Mouse (Mus musculus) liver, embryonic 12.5 days (tissue): Measurements from ENCODE around the gene Ptpre. TPM values are rescaled to one million over a fixed set of nuclear protein-coding genes. Genes with fewer than 3 reads are reported as not detected.
A peak's percentile ranks its signal among the peaks of the same experiment; 100 is the strongest.

Experiments
- ATAC-seq: fragments of 200-750 bp; cut with Nextera tagmentation; 2 replicates; pipeline ENCODE4 v1.8.0; 2017; ENCODE audit warnings: moderate number of reproducible peaks, mild to moderate bottlenecking, moderate library complexity
- H3K27ac ChIP-seq: fragments of 300-500 bp; sonication (generic); 2 replicates; pipeline ENCODE4 v1.5.1; 2016; ENCODE audit warnings: mild to moderate bottlenecking
- H3K27me3 ChIP-seq: fragments of 300-500 bp; sonication (generic); replicated peaks from 2 replicates; pipeline ENCODE4 v1.6.1; 2016; ENCODE audit warnings: mild to moderate bottlenecking, moderate library complexity
- H3K36me3 ChIP-seq: fragments of 300-500 bp; sonication (generic); 2 replicates; pipeline ENCODE4 v1.6.1; 2016; ENCODE audit warnings: mild to moderate bottlenecking, moderate library complexity
- H3K4me1 ChIP-seq: fragments of 300-500 bp; sonication (generic); 2 replicates; pipeline ENCODE4 v1.6.1; 2016
- H3K4me2 ChIP-seq: fragments of 300-500 bp; sonication (generic); 2 replicates; pipeline ENCODE4 v1.6.1; 2016; ENCODE audit warnings: mild to moderate bottlenecking, moderate library complexity
- H3K4me3 ChIP-seq: fragments of 300-500 bp; sonication (generic); 2 replicates; pipeline ENCODE4 v1.5.1; 2016; ENCODE audit warnings: mild to moderate bottlenecking, moderate library complexity
- H3K9ac ChIP-seq: fragments of 300-500 bp; sonication (generic); 2 replicates; pipeline ENCODE4 v1.6.1; 2016; ENCODE audit warnings: mild to moderate bottlenecking, moderate library complexity
- H3K9me3 ChIP-seq: fragments of 300-500 bp; sonication (generic); replicated peaks from 2 replicates; pipeline ENCODE4 v1.6.1; 2016; ENCODE audit warnings: mild to moderate bottlenecking, moderate library complexity
- WGBS: fragments of 180-500 bp; shearing (Covaris S2); methylation state at CpG from one replicate; pipeline ENCODE4 v1.1.7; 2016; ENCODE audit not compliant: insufficient replicate concordance; 5-methylcytosine and 5-hydroxymethylcytosine counted together
- polyA plus RNA-seq: library from polyadenylated mRNA; unstranded; fragments of >200 nt; fragmentation: Nextera tagmentation; extraction: Ambion mirVana; gene quantifications from 2 replicates; pipeline ENCODE4 v1.2.1, GENCODE M21; 2016

Ptpre gene
- polyA plus RNA-seq, 1 experiment from 2014 or later = 4.6 TPM

DNA sequence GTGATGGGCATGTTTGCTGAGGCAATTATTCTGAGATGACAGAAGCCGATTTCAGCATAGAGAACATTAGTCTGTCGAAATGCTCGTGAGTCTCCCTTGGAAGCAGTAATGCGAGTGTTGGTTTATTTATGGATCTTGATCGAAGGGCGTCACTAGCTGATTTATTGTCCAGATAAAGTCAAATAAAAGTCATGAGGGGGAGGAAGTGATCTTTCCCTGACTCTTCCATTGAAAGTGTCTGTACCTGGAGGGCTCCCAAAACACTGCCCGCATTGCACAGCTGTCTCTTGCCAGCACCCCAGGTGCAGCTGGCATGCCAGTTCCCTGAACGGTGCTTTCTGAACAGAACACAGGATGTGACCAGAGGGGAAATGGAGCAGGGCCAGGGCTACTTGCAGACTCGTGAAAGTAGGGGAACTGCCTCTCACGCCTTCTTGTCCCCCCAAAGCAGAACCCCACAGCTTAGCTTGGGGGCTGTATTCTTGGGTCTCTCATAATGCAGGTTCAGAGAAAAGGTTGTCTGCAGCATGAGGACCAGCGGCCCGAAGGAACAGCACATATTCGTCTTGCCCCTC, 100.2 kb downstream of the Ptpre start:
- Histone ChIP-seq H3K9me3 (no peaks in the 10 kb centered on the region), H3K4me3 (no peak overlapping the region), H3K27ac (no peak overlapping the region), H3K4me2 (no peak overlapping the region), H3K9ac (no peak overlapping the region), H3K27me3 (no peaks in the 10 kb centered on the region), H3K36me3 (no peaks in the 10 kb centered on the region), H3K4me1 (no peaks in the 10 kb centered on the region)
- WGBS = 63% methylated on average over 13 of the region's 13 CpGs
- ATAC-seq = no peak

DNA sequence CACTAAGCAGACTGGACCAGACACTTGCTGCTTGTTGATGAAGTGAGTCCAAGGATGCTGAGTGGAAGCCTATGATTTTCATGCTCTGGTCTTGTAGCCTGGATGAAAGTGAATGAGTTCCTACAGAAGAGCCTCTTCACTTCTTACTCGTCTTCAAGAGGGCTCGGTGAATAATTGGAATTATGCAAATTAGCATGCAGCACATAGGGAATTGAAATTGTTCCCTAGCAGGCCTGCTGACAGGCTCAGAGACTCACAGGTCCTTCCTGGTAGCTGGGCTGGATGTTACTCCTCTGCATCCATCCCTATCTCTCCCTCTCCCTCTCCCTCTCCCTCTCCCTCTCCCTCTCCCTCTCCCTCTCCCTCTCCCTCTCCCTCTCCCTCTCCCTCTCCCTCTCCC, 102.1 kb downstream of the Ptpre start:
- H3K4me2 ChIP-seq = no peak overlapping the region
- no peaks in the 10 kb centered on the region for H3K27me3 ChIP-seq
- no peak for ATAC-seq
- H3K36me3 ChIP-seq = 0 out of 2 replicates have a peak, but pooled peaks cover 2% of the 10 kb centered on the region
- 47% methylated on average over 2 of the region's 2 CpGs for WGBS
- no peaks in the 10 kb centered on the region for H3K4me1 ChIP-seq
- no peaks in the 10 kb centered on the region for H3K9me3 ChIP-seq
- H3K27ac ChIP-seq = no peak overlapping the region
- no peak overlapping the region for H3K9ac ChIP-seq
- H3K4me3 ChIP-seq = no peak overlapping the region

DNA sequence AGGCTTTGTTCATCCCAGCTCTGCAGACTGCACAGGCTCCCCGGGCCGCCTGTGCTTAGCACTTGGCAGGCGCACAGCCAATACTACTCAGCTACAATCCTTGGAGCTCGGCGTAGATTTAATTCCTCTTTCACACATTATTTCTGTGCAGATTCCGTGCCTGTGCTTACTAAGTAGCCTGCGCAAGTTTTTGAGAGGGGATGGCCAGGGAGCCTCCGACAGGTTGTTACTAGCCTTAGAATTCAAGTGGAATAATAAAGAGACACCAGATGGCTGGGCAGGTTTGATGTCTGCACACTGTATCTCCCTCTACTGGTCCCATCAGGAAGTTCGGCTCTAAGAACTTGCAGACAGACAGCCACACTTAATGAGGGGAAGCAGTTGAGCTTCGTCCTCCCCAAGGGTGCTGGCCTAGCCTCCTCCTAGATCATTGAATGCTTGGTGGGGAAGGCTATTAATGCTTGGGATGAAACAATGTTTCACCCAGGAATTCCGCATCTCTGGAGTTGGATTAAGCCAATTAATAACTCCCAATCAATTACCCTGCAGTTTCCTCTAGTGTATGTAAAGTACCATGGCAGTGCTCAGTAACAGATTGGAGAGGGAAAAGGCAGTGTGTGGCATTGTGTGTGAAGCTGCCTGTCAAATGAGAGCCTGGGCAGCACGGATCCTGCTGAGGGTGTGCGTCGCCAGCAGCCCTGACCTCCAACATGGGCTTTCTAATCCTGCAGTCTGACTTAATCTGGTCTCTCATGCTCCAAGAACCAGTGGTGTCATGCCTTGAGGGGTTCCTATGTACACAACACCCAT, 104.6 kb downstream of the Ptpre start:
- 66% methylated on average over 14 of the region's 14 CpGs for WGBS

DNA sequence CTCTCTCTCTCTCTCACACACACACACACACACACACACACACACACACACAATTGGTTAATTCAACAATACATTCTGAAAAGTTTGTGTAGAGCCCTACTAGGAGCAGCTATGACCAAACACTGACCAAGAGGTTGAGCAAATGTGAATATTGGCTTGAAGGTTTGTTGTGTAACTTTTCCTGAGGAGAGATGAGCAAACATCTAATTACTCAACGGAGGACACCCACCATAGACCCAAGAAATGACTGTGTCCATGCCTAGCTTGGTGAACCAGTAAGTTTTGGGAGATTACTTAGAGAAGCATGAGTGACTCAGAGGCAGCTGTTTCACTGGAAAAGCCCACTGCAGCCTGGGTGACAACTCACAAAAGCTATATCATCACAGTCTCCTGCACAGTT, 107.2 kb downstream of the Ptpre start:
- Histone ChIP-seq H3K27ac (no peak overlapping the region), H3K27me3 (no peaks in the 10 kb centered on the region), H3K9ac (no peak overlapping the region), H3K4me2 (no peak overlapping the region), H3K36me3 (peaks cover 21% of the 10 kb centered on the region), H3K4me1 (no peaks in the 10 kb centered on the region), H3K9me3 (0 out of 2 replicates have a peak, but pooled peaks cover 3% of the 10 kb centered on the region), H3K4me3 (no peak overlapping the region)
- WGBS = 71% methylated on average over 1 of the region's 1 CpGs
- ATAC-seq = no peak

More for the DNA sequence above, 104.6 kb downstream of the Ptpre start:
- no peak overlapping the region for H3K4me3 ChIP-seq
- H3K27ac ChIP-seq = no peak overlapping the region
- peaks cover 9% of the 10 kb centered on the region for H3K36me3 ChIP-seq
- no peaks in the 10 kb centered on the region for H3K4me1 ChIP-seq
- ATAC-seq = no peak
- H3K27me3 ChIP-seq = no peaks in the 10 kb centered on the region
- no peak overlapping the region for H3K9ac ChIP-seq
- no peak overlapping the region for H3K4me2 ChIP-seq
- no peaks in the 10 kb centered on the region for H3K9me3 ChIP-seq

DNA sequence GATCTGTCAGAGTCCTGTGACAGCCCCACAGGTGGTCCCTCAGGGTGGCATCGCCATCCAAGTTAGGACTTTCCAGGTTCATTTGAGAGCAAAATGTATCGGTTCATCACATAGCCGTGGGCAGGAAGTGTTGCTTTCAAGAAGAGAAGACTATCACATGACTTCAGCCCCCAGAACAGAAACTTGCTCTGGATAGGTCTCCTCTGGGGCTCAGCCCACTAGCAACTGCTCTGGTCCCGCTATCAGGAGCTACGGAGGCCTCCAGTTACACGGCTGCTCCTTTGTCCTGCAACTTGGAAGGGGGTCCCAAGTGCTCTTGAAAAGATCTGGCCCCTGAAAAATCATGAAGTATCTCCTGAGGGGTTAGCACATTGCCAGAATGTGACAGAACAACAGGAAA, 109.7 kb downstream of the Ptpre start:
- 80% methylated on average over 6 of the region's 6 CpGs for WGBS
- Histone ChIP-seq H3K4me3 (no peak overlapping the region), H3K27ac (no peak overlapping the region), H3K27me3 (no peaks in the 10 kb centered on the region), H3K9ac (no peak overlapping the region), H3K4me1 (no peaks in the 10 kb centered on the region), H3K9me3 (0 out of 2 replicates have a peak, but pooled peaks cover 3% of the 10 kb centered on the region), H3K4me2 (no peak overlapping the region), H3K36me3 (peaks cover 21% of the 10 kb centered on the region)
- ATAC-seq = no peak

DNA sequence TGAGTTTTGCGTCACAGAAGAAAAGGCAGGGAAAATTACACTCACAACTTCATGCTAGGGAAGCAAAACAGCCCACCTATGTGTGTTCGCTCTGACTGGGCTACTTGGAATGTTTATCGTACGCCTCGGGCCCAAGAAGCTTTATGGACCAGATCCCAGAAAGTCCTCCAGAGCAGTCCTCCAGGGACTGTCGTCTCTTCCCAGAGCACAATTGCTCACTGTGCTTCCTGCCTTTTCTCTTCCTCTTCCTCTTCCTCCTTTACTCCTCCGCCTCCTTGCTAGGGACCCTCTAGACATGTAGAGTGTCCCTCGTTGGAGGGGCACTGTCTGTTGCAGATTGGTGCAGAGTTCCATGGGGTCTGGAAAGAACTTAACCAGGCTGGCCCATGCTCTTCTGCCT, 111.5 kb downstream of the Ptpre start:
- H3K27ac ChIP-seq = no peak overlapping the region
- no peaks in the 10 kb centered on the region for H3K27me3 ChIP-seq
- no peak overlapping the region for H3K9ac ChIP-seq
- H3K4me2 ChIP-seq = no peak overlapping the region
- WGBS = 76% methylated on average over 8 of the region's 8 CpGs
- ATAC-seq = no peak
- H3K4me3 ChIP-seq = no peak overlapping the region
- H3K9me3 ChIP-seq = 0 out of 2 replicates have a peak, but pooled peaks cover 3% of the 10 kb centered on the region
- H3K4me1 ChIP-seq = no peaks in the 10 kb centered on the region
- peaks cover 21% of the 10 kb centered on the region for H3K36me3 ChIP-seq

DNA sequence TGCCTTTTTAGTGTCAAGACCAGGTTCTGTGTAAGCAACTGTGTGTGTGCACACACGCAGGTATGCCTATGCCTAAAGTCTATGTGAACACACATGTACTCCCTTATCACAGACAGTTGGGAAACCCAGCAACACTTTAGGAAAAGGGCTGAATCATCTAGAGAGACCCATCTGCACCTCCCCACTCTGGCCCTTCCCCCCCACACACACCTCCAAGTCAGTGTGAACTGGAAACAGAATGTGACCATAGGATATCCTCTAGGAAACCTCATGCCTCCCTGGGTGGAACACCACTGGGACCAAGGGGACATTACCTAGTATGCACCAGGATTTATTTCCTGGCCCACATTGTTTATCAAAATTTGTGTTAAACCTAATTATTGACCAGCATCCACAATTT, 112.0 kb downstream of the Ptpre start:
- 0 out of 2 replicates have a peak, but pooled peaks cover 3% of the 10 kb centered on the region for H3K9me3 ChIP-seq
- 65% methylated on average over 1 of the region's 1 CpGs for WGBS
- no peak overlapping the region for H3K4me3 ChIP-seq
- peaks cover 19% of the 10 kb centered on the region for H3K36me3 ChIP-seq
- no peaks in the 10 kb centered on the region for H3K4me1 ChIP-seq
- no peak overlapping the region for H3K4me2 ChIP-seq
- no peak overlapping the region for H3K9ac ChIP-seq
- H3K27ac ChIP-seq = no peak overlapping the region
- no peak for ATAC-seq
- no peaks in the 10 kb centered on the region for H3K27me3 ChIP-seq

DNA sequence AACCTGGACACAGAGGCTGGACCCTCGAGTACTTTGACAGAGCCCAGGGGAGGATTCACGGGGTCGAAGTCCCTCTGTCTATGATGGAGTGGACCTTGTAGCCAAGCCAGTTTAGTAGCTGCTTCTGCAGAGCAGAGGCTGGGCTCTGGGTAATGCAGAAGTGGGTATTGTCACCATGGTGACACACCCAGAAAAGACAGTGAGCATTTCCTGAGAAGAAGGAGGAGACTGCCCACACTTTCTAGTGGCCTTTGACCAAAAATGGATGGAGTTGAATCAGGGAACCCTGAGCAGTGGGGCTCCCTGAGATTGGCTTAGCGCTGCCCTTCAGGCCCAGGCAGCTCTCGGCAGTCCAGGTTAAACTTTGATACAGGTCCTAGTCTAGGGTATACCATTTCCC, 112.8 kb downstream of the Ptpre start:
- H3K36me3 ChIP-seq = peaks cover 19% of the 10 kb centered on the region
- ATAC-seq = no peak
- no peak overlapping the region for H3K27ac ChIP-seq
- H3K4me1 ChIP-seq = no peaks in the 10 kb centered on the region
- WGBS = 60% methylated on average over 5 of the region's 5 CpGs
- no peaks in the 10 kb centered on the region for H3K27me3 ChIP-seq
- no peak overlapping the region for H3K4me3 ChIP-seq
- 0 out of 2 replicates have a peak, but pooled peaks cover 3% of the 10 kb centered on the region for H3K9me3 ChIP-seq
- no peak overlapping the region for H3K9ac ChIP-seq
- no peak overlapping the region for H3K4me2 ChIP-seq

DNA sequence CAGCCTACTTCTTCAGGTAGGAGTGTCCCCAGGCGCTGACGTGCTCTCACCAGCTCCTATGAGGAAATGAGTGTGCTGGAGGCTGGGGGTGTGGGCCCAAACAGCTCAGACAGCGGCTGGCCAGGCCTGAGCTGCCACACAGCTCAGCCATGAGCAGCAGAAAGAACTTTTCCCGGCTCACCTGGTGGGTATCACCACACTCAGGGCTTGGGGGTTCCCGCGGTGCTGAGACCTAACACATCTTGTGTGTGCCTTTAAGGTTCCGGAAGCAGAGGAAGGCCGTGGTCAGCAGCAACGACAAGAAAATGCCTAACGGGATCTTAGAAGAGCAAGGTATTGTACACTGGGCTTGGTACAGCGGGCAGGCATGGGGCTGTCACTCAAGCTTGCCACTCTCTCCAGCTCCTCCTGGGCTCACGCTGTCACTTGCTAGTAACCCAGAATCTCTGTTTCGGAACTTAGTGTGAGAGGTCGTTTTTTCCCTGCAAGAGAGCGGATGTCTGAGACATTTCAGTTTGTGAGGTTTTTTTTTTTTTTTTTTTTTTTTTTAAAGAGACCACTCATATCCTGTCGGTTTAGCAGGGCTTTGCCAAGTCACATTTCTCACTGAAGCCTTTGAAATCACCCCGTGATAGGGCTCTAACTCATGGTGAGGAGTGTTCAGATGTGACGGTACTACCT, 114.7 kb downstream of the Ptpre start:
- Histone ChIP-seq H3K27me3 (no peaks in the 10 kb centered on the region), H3K27ac (no peak overlapping the region), H3K9ac (no peak overlapping the region), H3K4me3 (peak overlapping the region; percentile 16; the same call in 1 of the 2 replicates), H3K36me3 (peaks cover 11% of the 10 kb centered on the region), H3K4me1 (no peaks in the 10 kb centered on the region), H3K4me2 (peak overlapping the region; percentile 32), H3K9me3 (0 out of 2 replicates have a peak, but pooled peaks cover 3% of the 10 kb centered on the region)
- WGBS = 54% methylated on average over 18 of the region's 18 CpGs
- ATAC-seq = no peak

DNA sequence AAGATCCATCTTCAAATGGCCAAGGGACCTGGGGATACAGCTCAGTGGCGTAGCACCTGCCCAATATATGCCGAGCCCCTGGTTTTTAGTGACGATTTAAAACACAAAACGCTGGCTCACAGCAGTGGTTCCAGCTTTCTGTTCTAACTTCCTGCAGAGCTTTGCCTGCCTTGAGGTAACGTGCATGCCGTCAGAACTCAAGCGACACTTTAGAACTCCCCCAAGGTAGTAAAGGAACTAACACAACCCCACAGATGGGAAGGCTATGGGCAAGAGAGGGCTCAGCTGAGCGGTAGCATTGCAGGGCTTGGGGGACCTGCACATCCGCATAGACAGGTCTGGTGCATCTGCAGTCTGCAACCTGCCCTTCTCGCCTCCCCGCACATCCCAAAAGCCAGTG, 115.5 kb downstream of the Ptpre start:
- Histone ChIP-seq H3K4me3 (no peak overlapping the region), H3K36me3 (0 out of 2 replicates have a peak, but pooled peaks cover 10% of the 10 kb centered on the region), H3K4me1 (0 out of 2 replicates have a peak, but pooled peaks cover 3% of the 10 kb centered on the region), H3K9me3 (0 out of 2 replicates have a peak, but pooled peaks cover 3% of the 10 kb centered on the region), H3K4me2 (no peak overlapping the region), H3K27ac (no peak overlapping the region; the same call in 1 of the 2 replicates), H3K9ac (no peak overlapping the region), H3K27me3 (no peaks in the 10 kb centered on the region)
- ATAC-seq = no peak
- WGBS = 77% methylated on average over 11 of the region's 11 CpGs

DNA sequence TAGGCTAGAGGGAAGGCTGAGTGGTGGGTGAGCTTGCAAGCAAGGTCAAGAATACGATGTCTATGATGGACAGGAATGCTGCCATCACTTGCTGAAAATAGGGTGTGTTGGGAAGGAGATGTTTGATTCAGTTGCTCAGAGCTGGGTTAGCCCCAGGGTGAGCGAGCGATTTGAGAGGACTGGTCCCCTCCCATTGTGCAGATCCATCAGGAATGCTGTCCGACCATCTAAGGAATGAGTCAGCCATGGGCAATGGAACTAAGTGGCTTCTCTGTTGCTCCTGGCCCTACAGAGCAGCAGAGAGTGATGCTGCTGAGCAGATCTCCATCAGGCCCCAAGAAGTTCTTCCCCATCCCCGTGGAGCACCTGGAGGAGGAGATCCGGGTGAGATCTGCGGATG, 116.3 kb downstream of the Ptpre start:
- 81% methylated on average over 7 of the region's 7 CpGs for WGBS
- Histone ChIP-seq H3K27ac (no peak overlapping the region), H3K4me2 (no peak overlapping the region), H3K4me3 (no peak overlapping the region), H3K36me3 (0 out of 2 replicates have a peak, but pooled peaks cover 4% of the 10 kb centered on the region), H3K4me1 (0 out of 2 replicates have a peak, but pooled peaks cover 4% of the 10 kb centered on the region), H3K27me3 (no peaks in the 10 kb centered on the region), H3K9ac (no peak overlapping the region), H3K9me3 (no peaks in the 10 kb centered on the region)
- no peak for ATAC-seq

DNA sequence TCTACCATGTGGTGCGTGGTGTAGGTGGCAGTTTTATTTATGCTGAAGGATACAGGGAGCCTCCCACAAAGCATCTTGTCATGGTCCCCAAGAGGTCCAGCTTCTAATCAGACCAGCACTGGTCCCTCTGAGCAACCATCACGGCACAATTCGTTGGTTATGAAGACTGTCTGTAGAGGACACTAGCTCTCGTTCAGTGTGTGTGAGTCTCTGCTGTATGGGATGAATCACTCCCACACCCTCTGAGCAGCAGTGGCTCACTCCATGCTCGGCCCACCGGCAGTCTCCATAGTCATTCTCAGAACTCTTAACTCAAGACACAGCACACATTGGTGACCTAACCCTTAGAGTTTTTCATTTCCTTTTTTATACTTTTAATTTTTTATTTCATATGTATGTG, 117.0 kb downstream of the Ptpre start:
- Histone ChIP-seq H3K9ac (no peak overlapping the region), H3K4me3 (no peak overlapping the region), H3K27ac (no peak overlapping the region), H3K4me2 (no peak overlapping the region), H3K9me3 (no peaks in the 10 kb centered on the region), H3K27me3 (no peaks in the 10 kb centered on the region), H3K4me1 (0 out of 2 replicates have a peak, but pooled peaks cover 4% of the 10 kb centered on the region), H3K36me3 (0 out of 2 replicates have a peak, but pooled peaks cover 4% of the 10 kb centered on the region)
- 69% methylated on average over 6 of the region's 6 CpGs for whole genome bisulfite sequencing
- no peak for ATAC-seq
